Mouse (Mus musculus) hindbrain, embryonic 10.5 days (tissue): ENCODE measurements around the gene Timm22. TPM values are rescaled to one million over a fixed set of nuclear protein-coding genes. Genes with fewer than 3 reads are reported as not detected.

Experiments used
- DNase-seq: peaks from one replicate; pipeline ENCODE4 v3.0.0-alpha.2; 2017; ENCODE audit warnings: low spot score
- H3K27ac ChIP-seq: fragments of 300-500 bp; sonication (generic); 2 replicates; pipeline ENCODE4 v1.5.1; 2016; ENCODE audit warnings: mild to moderate bottlenecking, moderate library complexity
- H3K27me3 ChIP-seq: fragments of 300-500 bp; sonication (generic); 2 replicates; pipeline ENCODE4 v1.6.1; 2016; ENCODE audit warnings: mild to moderate bottlenecking; ENCODE audit not compliant: poor library complexity, insufficient read depth, severe bottlenecking
- H3K36me3 ChIP-seq: fragments of 300-500 bp; sonication (generic); 2 replicates; pipeline ENCODE4 v1.6.1; 2016; ENCODE audit warnings: mild to moderate bottlenecking, moderate library complexity
- H3K4me1 ChIP-seq: fragments of 300-500 bp; sonication (generic); replicated peaks from 2 replicates; pipeline ENCODE4 v1.6.1; 2016; ENCODE audit warnings: mild to moderate bottlenecking
- H3K4me3 ChIP-seq: fragments of 300-500 bp; sonication (generic); 2 replicates; pipeline ENCODE4 v1.5.1; 2016; ENCODE audit warnings: mild to moderate bottlenecking, moderate library complexity
- H3K9me3 ChIP-seq: fragments of 300-500 bp; sonication (generic); 2 replicates; pipeline ENCODE4 v1.6.1; 2016; ENCODE audit warnings: mild to moderate bottlenecking, moderate library complexity
- WGBS: fragments of 180-500 bp; shearing (Covaris S2); methylation state at CpG from one replicate; pipeline ENCODE4 v1.1.7; 2016; 5-methylcytosine and 5-hydroxymethylcytosine counted together
- polyA plus RNA-seq: library from polyadenylated mRNA; unstranded; fragments of >200 nt; fragmentation: Nextera tagmentation; extraction: Ambion mirVana; gene quantifications from 2 replicates; pipeline ENCODE4 v1.2.1, GENCODE M21; 2016

Timm22 gene
- polyA plus RNA-seq, 1 experiment from 2014 or later: 148 TPM

DNA sequence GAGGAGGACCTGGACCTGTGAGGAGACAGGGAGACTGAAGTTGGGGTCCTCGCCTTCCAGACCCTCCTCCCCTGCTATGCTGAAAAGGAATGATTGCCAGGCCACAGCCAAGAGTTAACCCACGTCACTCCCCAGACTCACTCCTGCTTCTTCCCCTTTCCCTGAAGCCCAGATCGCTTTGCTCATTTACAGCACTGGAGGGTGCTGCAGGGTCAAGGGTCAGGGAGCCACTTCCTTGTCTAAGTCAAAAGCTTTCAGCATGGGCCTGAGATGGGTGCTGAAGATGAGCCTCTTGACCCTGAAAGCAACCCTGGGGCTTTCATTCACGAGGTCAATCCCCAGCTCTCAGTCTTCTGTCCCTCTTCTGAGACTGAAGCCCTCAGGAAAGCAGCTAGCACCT, 12.4 kb downstream of the Timm22 start:
- H3K4me1 ChIP-seq: 0 out of 2 replicates have a peak, but pooled peaks cover 6% of the 10 kb centered on the region
- DNase-seq: no peak
- no peak overlapping the region for H3K4me3 ChIP-seq
- H3K9me3 ChIP-seq: no peaks in the 10 kb centered on the region
- no peak overlapping the region for H3K27ac ChIP-seq
- 66% methylated on average over 4 of the region's 4 CpGs for WGBS
- peaks cover 96% of the 10 kb centered on the region for H3K36me3 ChIP-seq
- no peaks in the 10 kb centered on the region for H3K27me3 ChIP-seq

GRCm38 (mm10) chr11:76420896-76421295, 14.1 kb downstream of the Timm22 start:
- DNase-seq: no peak
- Histone ChIP-seq H3K27me3 (no peaks in the 10 kb centered on the region), H3K27ac (no peak overlapping the region), H3K36me3 (peaks cover 93% of the 10 kb centered on the region), H3K4me3 (no peak overlapping the region), H3K4me1 (0 out of 2 replicates have a peak, but pooled peaks cover 6% of the 10 kb centered on the region), H3K9me3 (no peaks in the 10 kb centered on the region)
- 70% methylated on average over 4 of the region's 4 CpGs for WGBS

DNA sequence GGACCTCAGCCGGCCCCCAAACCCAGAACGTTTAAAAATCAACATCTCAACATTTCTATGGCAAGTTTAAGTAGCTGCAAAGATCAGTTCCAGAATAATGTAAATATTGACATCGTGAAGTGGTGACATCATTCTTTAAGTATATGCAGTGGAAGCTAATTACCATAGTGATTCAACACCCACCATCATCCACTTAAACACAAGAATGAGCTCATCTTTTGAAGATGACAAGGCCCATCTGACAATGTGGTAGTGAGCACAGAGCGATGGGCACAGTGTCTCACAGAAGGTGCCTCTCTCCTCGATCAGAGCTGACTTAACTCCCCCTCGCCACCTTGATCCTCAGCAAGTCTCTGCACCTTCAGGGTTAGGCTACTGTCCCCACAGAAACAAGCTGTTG, 19.0 kb downstream of the Timm22 start:
- peaks cover 29% of the 10 kb centered on the region for H3K4me1 ChIP-seq
- H3K4me3 ChIP-seq: no peak overlapping the region
- DNase-seq: no peak
- H3K27me3 ChIP-seq: no peaks in the 10 kb centered on the region
- 90% methylated on average over 6 of the region's 6 CpGs for WGBS
- H3K9me3 ChIP-seq: no peaks in the 10 kb centered on the region
- peaks cover 51% of the 10 kb centered on the region for H3K36me3 ChIP-seq
- H3K27ac ChIP-seq: no peak overlapping the region

DNA sequence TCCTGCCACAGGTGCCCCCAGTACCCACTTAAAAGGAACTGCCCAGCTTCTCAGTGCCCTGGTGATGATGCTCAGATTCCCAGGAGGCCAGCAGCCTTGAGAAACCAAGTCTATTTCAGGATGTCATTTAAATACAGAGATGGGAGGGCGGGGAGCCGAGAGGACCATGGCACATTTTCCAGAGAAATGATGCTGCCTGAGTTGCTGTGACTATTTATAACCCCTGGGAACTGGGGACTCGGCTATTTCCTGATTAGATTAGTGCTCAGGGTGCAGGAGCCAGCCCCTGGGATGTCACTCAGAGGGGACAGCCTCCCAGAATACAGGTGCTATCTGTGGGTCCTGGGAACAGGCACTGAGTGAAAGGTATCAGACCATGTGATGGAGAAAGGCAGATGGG, 21.0 kb downstream of the Timm22 start:
- 87% methylated on average over 3 of the region's 3 CpGs for WGBS
- no peak overlapping the region for H3K27ac ChIP-seq
- H3K9me3 ChIP-seq: no peaks in the 10 kb centered on the region
- H3K4me1 ChIP-seq: peaks cover 32% of the 10 kb centered on the region
- no peaks in the 10 kb centered on the region for H3K27me3 ChIP-seq
- H3K36me3 ChIP-seq: peaks cover 50% of the 10 kb centered on the region
- no peak for DNase-seq
- H3K4me3 ChIP-seq: no peak overlapping the region

DNA sequence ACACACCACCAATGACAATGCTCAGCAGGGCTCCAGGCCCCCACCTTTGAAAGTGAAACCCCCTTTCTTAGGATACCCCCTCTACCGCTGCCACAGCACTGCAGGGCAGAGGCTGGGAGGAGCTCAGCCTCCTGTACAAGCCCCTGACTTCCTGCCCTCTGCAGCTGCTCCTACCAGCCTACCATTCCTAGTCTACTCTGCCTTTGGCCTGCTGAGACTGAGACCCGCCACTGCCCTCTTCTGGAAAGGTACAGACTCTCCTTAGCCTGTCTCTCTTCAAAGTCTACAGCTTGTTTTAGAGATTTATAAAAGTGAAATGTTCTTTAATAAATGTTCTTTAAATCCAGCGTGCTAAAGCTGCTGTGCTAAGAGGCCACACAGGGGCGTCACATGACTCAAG, 22.3 kb downstream of the Timm22 start:
- H3K4me3 ChIP-seq: no peak overlapping the region
- no peak for DNase-seq
- H3K4me1 ChIP-seq: peaks cover 32% of the 10 kb centered on the region
- H3K27ac ChIP-seq: peak overlapping the region; percentile 79
- no peaks in the 10 kb centered on the region for H3K27me3 ChIP-seq
- no peaks in the 10 kb centered on the region for H3K9me3 ChIP-seq
- H3K36me3 ChIP-seq: peaks cover 50% of the 10 kb centered on the region
- WGBS: 69% methylated on average over 4 of the region's 4 CpGs

DNA sequence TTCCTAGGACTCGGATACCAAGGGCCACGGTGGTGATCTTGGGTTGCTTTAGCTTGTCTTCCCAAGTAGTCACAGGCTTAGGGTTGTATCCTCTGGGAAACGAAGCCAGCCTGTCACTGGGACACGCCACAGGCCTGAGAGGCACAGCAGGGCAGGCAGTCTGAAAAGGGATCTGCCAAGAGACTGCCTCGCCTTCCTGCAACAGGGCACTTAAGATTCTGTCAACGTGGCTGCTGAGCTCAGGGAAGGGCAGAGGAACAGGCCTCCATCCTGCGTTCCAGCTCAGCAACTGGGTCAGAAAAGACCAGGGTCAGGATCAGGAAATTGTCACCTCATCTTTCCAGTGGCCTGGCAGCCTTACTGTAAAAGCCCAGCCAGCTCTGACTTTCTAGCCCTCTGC, 22.8 kb downstream of the Timm22 start:
- H3K4me1 ChIP-seq: peaks cover 32% of the 10 kb centered on the region
- H3K27me3 ChIP-seq: no peaks in the 10 kb centered on the region
- no peaks in the 10 kb centered on the region for H3K9me3 ChIP-seq
- no peak for DNase-seq
- 62% methylated on average over 7 of the region's 7 CpGs for WGBS
- peak overlapping the region; percentile 79 for H3K27ac ChIP-seq
- H3K4me3 ChIP-seq: no peak overlapping the region
- peaks cover 46% of the 10 kb centered on the region for H3K36me3 ChIP-seq

DNA sequence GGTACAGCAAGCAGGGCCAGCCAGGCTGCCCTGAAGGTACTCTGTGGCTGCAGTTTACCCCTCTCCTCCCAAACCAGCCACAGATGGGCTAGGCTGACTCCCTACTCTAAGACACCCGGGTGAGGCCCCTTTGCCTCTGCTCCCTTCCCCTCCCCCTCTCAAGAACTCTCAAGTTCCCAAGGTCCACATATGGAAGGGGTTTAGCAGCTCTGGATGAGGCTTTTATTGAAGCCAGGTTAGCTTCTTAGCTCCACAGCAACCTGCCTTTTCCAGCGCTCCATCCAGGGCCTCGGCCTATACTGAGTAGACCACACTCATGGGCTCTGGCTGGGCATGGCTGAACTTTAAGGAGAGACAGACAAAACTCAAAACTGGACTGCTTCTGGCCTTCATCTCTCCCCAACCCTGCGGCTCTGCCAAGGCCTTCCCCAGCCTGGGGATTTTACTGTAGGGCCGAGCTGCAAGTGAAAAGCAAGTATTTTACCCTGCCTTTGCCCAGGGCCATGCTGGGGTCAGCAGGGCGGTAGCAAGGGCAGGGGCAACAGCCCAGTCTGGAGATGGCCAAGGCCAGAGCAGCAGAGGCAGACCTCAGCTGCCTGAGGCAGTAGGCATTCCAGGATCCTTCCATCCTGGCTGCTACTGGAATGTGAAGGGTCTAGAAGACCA, 23.3 kb downstream of the Timm22 start:
- H3K27me3 ChIP-seq: no peaks in the 10 kb centered on the region
- peak; percentile 35 for DNase-seq
- 71% methylated on average over 6 of the region's 6 CpGs for WGBS
- H3K36me3 ChIP-seq: peaks cover 40% of the 10 kb centered on the region
- peak overlapping the region; percentile 79 for H3K27ac ChIP-seq
- H3K4me3 ChIP-seq: no peak overlapping the region
- peaks cover 32% of the 10 kb centered on the region for H3K4me1 ChIP-seq
- H3K9me3 ChIP-seq: no peaks in the 10 kb centered on the region

DNA sequence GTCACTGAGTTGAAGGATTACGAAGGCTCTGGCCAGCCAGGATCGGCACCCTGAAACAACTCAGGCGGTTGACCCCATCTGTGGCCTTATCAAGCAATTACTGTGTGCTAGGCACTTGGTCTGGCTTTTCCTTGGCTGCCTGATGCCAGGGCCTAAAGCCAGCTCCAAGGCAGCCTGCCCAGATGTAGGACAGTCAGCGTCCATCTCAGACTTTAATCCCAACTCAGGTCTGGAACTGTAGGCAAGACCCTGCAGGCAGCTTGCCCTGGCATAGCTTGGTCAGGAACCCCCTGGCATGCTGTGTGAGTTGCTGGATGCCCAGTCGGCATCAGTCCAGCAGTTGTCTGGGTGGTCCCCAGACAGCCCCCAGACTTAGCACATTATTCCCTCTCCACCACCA, 29.3 kb downstream of the Timm22 start:
- no peak for DNase-seq
- no peak overlapping the region for H3K27ac ChIP-seq
- H3K4me1 ChIP-seq: peaks cover 49% of the 10 kb centered on the region
- WGBS: 84% methylated on average over 5 of the region's 5 CpGs
- peaks cover 43% of the 10 kb centered on the region for H3K27me3 ChIP-seq
- H3K9me3 ChIP-seq: no peaks in the 10 kb centered on the region
- peaks cover 42% of the 10 kb centered on the region for H3K36me3 ChIP-seq
- H3K4me3 ChIP-seq: no peak overlapping the region

DNA sequence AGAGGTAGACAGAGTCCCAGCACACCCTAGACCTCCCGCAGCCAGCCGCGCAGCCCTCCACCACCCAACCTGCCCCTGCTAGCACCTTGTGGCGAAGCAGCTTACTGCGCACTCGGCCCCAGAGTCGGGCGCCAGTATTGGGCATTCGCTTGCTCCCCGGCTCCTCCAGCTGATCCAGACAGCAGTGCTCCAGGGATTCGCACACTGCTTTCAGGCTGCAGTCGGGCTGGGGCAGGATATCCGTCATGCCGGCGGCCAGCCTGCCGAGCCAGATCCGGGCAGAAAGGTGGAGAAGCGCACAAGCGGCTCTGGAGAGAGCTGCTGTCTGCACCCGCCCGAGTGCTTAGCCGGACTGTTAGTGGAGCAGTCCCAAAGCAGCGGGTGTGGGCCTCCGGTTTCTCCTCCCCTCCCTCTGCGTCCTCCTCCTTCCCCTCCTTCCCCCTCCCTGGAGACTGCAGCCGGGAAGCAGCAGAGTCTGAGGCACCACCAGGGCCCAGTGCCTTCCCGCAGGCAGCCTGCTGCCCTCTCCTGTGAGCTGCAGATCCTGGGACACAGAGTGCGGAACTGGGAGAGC, 30.2 kb downstream of the Timm22 start:
- Histone ChIP-seq H3K9me3 (no peaks in the 10 kb centered on the region), H3K27me3 (peaks cover 43% of the 10 kb centered on the region), H3K4me1 (peaks cover 56% of the 10 kb centered on the region), H3K36me3 (peaks cover 36% of the 10 kb centered on the region), H3K27ac (peak overlapping the region; percentile 81), H3K4me3 (peak overlapping the region; percentile 47)
- peak; percentile 64 for DNase-seq
- 4% methylated on average over 28 of the region's 28 CpGs for WGBS

DNA sequence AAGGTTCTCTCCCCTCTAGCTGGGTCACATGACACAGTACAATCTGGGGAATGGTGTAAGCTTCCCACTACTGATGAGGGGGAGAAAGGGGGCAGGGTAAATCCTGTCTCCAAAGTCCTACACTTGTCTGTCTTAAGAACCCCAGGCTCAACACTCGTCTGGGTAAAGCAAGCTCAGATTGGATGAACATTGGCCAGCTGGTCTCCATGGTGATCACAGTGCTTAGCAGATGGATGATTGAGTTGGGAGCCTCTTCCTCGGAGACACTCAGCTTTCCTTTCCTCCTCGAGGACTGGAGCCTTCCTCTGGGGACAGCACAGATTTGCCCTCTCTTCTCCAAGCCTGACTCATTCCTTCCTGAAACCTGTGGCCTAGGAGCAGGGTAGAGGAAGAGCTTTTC, 32.9 kb downstream of the Timm22 start:
- Histone ChIP-seq H3K27ac (no peak overlapping the region; the same call in 1 of the 2 replicates), H3K27me3 (peaks cover 52% of the 10 kb centered on the region), H3K4me1 (peaks cover 62% of the 10 kb centered on the region), H3K36me3 (peaks cover 34% of the 10 kb centered on the region), H3K4me3 (no peak overlapping the region), H3K9me3 (no peaks in the 10 kb centered on the region)
- 27% methylated on average over 3 of the region's 3 CpGs for WGBS
- DNase-seq: no peak

- Histone ChIP-seq H3K9me3 (no peaks in the 10 kb centered on the region), H3K27ac (peak overlapping the region; percentile 65), H3K36me3 (peaks cover 37% of the 10 kb centered on the region), H3K4me1 (peaks cover 75% of the 10 kb centered on the region), H3K4me3 (no peak overlapping the region), H3K27me3 (peaks cover 30% of the 10 kb centered on the region)
- peak; percentile 43 for DNase-seq
- 34% methylated on average over 8 of the region's 8 CpGs for WGBS
Measured at GRCm38 (mm10) chr11:76445459-76445858, 38.7 kb downstream of the Timm22 start.

GRCm38 (mm10) chr11:76446251-76446650, 39.5 kb downstream of the Timm22 start:
- Histone ChIP-seq H3K27ac (peak overlapping the region; percentile 65), H3K36me3 (peaks cover 35% of the 10 kb centered on the region), H3K27me3 (peaks cover 28% of the 10 kb centered on the region), H3K4me3 (no peak overlapping the region), H3K4me1 (peaks cover 72% of the 10 kb centered on the region), H3K9me3 (no peaks in the 10 kb centered on the region)
- WGBS: 1% methylated on average over 10 of the region's 10 CpGs
- DNase-seq: peak; percentile 69

- no peak overlapping the region for H3K4me3 ChIP-seq
- 44% methylated on average over 15 of the region's 15 CpGs for WGBS
- H3K36me3 ChIP-seq: peaks cover 45% of the 10 kb centered on the region
- H3K27me3 ChIP-seq: peaks cover 22% of the 10 kb centered on the region
- peak overlapping the region; percentile 85 for H3K27ac ChIP-seq
- H3K4me1 ChIP-seq: peaks cover 60% of the 10 kb centered on the region
- DNase-seq: peak; percentile 54
- H3K9me3 ChIP-seq: no peaks in the 10 kb centered on the region
Measured at GRCm38 (mm10) chr11:76449520-76450201, 42.9 kb downstream of the Timm22 start.
